Mouse (Mus musculus): Measurements from ENCODE around the gene Ankrd61. TPM values are rescaled to one million over a fixed set of nuclear protein-coding genes. Genes with fewer than 3 reads are reported as not detected.

Gene Ankrd61
- not detected for total RNA-seq (2021)
- long read RNA-seq, experiment 1, result 0 reads
- long read RNA-seq, experiment 2, result 0 reads

DNA sequence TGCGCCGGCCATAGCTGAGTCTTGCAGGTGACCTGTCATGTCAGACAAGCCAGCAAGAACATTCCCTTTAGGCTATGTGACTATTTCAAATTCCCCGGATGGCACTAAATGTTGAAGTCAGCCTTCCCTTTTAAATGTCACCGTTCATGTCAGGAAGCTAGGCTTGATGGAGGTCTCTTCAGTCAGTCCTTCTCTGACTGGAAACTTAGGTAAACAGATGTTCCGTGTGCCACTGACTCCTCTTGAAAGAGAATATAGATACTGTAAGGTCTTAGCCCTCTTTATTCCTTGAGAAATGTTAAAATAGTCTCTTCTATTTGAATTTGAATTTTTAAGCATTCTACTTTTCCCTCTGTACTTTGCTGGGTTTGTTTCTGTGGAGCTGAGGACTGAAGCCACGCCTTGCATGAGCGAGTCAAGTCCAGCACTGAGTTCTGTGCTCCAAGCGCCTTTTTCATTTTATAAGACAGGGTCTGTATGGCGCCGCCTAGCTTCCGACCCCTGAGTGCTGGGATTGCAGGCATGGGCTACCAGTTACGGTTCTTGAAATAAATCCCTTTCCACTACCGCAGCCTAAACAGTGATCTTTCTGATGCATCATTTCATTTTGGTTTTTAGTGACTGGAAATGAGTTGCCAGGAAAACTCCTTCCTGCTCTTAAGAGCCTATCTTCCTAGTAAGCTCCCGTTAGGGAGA, at the start of gene Ankrd61:
TSS of gene Ankrd61 (minus strand) at position 51 of the 696 bp plus-strand sequence.
- TF ChIP-seq CTCF (IDR thresholded peaks at IDR 0.05), result no peak
- DNase-seq, result no peak
- H3K4me3 ChIP-seq, result no peak within 1 kb of the TSS
- no peak within 1 kb of the TSS for H3K27ac ChIP-seq
- intact Hi-C loops (cut with DNase I), result no loop called here

DNA sequence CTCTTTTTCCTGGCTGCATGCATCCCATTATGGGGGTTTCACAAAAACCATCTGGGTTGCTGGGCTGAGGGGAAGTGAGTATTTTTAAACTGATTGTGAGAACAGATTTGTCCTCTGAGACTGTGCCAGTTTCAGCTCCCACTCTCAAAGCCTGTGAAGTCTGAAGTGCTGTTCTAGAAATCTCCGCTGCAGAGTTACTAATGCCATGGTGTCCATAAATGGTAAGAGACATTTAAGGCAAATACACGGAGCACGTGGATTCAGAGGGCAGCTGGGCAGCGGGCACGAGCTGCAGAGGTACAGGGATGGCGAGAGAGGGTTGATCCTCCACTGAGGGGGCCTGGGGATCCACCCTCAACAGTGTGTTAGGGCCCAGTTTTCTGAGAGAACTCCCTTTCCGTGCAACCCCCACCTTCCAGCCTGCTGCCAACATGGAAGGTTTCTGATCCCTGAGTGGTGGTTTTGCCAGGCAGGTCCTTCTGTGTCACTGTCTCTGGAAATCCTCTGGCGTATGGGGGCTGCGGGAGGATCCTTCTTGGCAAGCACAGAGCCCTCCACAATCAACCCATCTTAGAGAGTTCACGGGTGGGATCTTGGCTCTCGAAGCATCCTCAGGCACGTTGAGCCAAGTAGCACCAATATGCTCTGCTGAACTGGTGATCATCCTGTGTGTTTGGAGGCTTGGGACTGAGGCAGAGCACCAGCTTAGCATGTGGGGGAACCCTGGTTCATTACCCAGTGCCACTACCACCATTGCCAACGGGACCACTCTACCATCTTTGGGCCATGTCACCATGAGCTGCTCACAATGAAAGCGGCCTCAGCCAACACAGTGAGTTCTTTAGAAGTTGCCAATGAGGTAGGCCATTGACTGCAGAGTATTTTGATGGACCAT, 46.0 kb upstream of the Ankrd61 start:
- Histone ChIP-seq H3K27ac (no peak overlapping the region), H3K4me3 (no peak overlapping the region)
- no peak for TF ChIP-seq CTCF (IDR thresholded peaks at IDR 0.05)
- intact Hi-C loops (cut with DNase I), result no loop called here
- DNase-seq, result no peak

DNA sequence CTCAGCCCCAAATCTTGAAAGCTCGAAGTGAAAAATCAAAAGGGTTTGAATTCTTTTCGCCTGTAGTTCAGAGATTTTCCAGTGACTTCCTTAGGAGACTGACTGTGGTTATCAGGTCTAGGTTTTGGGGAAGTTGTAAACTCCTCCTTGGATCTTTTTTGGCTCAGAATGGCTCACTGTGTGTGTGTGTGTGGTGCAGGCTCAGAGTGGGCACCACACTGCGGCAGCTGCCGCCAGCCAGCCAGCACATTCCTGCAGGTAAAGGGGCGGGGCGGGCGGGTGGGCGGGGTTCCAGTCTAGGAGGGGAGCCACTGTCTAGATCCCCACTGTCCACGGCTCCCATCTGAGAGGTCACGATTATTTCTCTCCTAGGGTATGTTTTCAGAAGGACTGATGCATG, 44.1 kb upstream of the Ankrd61 start:
- no peak overlapping the region for H3K4me3 ChIP-seq
- no peak for DNase-seq
- H3K27ac ChIP-seq, result no peak overlapping the region
- TF ChIP-seq CTCF (IDR thresholded peaks at IDR 0.05), result no peak
- intact Hi-C loops (cut with DNase I), result no loop called here

DNA sequence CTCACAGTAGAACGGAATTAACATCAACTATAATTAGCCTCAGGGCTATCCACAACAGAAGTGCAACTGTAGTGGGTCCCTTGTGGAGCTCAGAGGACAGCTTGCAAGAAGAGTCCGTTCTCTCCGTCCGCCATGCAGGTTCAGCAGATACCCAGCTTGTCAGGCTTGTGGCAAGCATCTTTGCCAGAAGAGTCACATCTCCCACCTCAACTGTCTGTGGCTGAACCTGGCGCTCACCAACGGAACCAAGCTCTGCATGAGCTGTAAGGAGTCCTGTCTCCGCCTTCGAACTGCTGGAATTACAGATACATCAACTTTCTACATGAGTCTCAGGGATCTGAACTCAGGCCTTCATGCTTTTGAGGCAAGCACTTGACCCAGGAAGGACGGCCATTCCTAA, 38.7 kb upstream of the Ankrd61 start:
- Histone ChIP-seq H3K4me3 (no peak overlapping the region), H3K27ac (no peak overlapping the region)
- intact Hi-C loops (cut with DNase I), result no loop called here
- TF ChIP-seq CTCF (IDR thresholded peaks at IDR 0.05), result no peak
- DNase-seq, result no peak

DNA sequence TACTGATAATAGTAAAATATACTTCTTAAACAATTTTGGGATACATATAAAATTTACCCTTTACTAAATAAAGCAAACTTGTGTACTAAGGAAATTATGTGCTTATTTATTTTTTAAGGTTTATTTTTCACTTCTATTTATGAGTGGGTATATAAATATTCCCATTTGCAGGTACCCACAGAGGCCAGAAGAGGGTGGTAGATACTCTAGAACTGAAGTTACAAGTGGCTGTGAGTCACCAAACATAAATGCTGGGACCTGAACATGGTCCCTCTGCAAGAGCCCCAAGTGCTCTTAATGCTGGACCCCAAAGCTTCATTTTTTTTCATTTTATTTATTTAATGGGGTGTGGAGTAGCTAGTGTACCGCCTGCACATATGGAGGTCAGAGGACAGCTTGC, 36.4 kb upstream of the Ankrd61 start:
- DNase-seq, result no peak
- H3K27ac ChIP-seq, result no peak overlapping the region
- TF ChIP-seq CTCF (IDR thresholded peaks at IDR 0.05), result peak; percentile 19; the same call in 1 of the 2 replicates
- no peak overlapping the region for H3K4me3 ChIP-seq
- intact Hi-C loops (cut with DNase I), result no loop called here

DNA sequence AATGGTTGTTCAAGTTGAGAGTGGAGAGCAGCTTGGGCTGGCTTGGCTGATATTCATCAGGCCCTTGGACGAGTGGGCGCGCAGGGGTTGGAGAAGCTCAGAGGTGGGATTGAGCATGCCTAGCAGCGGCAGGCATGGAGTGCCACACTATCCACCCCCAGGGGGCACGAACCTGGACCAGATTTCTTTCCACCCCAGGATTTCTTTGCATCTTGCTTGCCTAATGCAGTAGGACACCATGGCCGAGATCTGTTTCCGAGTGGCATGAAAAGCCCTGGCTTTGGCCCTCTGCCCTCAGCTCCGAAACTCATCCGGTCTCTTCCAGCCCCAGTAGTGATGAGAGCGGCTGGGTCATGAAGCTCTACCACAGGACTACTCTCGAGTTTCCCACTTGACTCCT, 35.9 kb upstream of the Ankrd61 start:
- intact Hi-C loops (cut with DNase I), result no loop called here
- DNase-seq, result no peak
- no peak overlapping the region for H3K27ac ChIP-seq
- TF ChIP-seq CTCF (IDR thresholded peaks at IDR 0.05), result no peak
- H3K4me3 ChIP-seq, result no peak overlapping the region

DNA sequence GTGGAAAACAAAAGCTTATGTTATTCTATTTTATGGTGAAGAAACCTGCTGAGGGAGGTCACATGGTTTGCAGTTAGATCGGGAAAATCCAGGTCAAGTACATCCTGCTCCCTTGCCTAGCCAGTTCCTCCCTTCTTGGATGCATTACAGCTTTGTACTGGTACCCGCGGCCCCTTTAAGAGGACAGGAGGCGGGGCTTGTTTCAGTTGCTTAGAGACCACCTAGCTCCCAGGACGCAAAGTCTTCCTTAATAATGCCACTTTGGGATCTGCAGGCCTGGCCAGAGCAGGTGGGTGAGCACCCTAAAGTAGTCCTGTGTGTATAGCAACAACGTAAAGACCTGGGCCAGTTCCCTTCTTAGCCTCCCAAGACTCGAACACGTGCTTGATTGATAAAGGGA, 35.3 kb upstream of the Ankrd61 start, which contains the start of gene Rsph10b:
TSS of gene Rsph10b (plus strand) at position 205 of the 400 bp plus-strand sequence.
- intact Hi-C loops (cut with DNase I), result no loop called here
- no peak for DNase-seq
- Histone ChIP-seq H3K4me3 (no peak within 1 kb of the TSS), H3K27ac (no peak within 1 kb of the TSS)
- no peak for TF ChIP-seq CTCF (IDR thresholded peaks at IDR 0.05)

DNA sequence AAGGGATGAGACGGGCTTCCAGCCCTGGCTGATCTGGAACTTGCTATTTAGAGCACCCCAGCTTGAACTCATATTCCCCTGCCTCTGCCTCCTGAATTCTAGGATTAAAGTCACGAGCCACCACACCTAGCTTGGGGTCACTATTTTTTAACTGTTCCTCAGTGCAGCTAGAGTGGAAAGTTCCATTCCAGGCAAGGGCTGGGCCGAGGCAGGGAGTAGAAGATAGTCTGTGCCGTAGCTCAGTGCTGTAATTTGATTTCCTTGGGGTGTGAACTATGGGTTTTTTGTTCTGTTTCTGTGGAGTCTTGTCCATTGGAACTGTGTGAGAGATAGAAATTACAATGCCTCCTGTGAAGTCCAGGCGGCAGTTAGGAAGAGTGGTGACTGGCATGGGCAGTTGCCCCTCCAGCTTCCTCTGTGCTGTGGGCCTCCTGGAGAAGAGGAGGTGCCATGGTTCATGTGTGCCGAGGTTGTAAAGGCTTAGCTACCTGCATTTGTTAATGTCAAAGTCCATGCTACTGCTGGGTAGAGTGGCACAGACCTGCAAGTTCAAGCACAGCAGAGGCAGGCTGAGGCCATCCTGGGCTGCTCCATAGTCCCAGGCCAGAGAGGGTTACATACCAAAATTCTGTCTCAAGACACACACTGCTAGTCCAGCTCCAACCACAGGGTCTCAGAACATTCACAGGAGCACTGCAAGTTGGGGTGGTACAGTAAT, 34.5 kb upstream of the Ankrd61 start:
- no peak for TF ChIP-seq CTCF (IDR thresholded peaks at IDR 0.05)
- DNase-seq, result no peak
- Histone ChIP-seq H3K27ac (no peak overlapping the region), H3K4me3 (no peak overlapping the region)
- intact Hi-C loops (cut with DNase I), result no loop called here

DNA sequence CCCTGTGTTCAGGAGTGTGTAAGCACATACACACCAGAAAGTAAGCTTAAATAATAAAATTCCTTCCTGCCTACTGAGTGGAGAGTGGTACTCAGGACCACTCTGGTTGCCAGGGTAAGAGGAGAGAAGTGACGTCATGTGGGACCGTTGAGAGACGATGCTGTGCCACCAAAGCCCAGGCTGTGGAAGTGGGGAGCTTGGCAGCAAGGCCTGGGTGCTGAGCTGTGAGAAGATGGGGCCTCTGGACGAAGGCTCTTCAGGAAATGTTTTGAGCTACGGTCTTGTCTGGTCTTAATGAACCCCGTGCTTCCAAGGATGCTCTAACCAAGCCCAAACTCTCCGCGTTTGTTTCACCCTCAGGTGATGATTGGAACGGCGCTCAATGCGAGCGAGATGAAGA, 33.2 kb upstream of the Ankrd61 start:
- no peak overlapping the region for H3K27ac ChIP-seq
- intact Hi-C loops (cut with DNase I), result no loop called here
- no peak for TF ChIP-seq CTCF (IDR thresholded peaks at IDR 0.05)
- DNase-seq, result no peak
- H3K4me3 ChIP-seq, result no peak overlapping the region

DNA sequence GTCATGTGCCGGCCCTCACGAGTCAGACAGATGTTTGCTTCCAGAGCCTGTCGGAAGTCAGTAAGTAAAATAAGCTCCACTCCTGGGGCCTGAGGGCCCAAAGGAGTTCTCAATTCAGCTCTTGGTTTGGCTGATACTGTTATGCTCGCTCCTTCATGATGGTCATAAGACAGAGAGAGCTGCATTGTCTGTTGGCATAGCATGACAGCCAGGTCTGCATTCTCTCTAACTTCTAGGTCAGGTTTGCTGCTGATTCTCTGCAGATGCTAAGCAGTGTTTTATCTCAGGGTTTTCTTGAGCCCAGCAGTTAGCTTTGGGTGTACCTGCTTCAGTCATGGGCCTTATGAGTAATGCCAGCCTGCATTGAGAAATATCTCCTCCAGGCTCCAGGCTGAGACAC, 31.8 kb upstream of the Ankrd61 start:
- intact Hi-C loops (cut with DNase I), result no loop called here
- no peak for TF ChIP-seq CTCF (IDR thresholded peaks at IDR 0.05)
- H3K4me3 ChIP-seq, result no peak overlapping the region
- no peak overlapping the region for H3K27ac ChIP-seq
- no peak for DNase-seq

DNA sequence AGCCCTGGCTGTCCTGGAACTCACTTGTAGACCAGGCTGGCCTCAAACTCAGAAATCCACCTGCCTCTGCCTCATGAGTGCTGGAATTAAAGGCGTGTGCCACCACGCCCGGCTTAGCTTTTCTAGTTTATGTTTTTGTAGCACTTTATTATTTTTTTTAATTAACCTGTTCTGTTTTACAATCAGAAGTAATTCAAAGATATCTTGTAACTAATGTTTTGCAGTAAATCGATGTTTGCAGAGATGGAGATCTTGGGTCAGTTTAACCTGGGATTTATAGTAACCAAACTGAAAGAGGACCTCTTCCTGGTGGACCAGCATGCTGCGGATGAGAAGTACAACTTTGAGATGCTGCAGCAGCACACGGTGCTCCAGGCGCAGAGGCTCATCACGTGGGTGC, 30.4 kb upstream of the Ankrd61 start, which contains the start of gene Gm42421:
TSS of gene Gm42421 (plus strand) at position 301 of the 400 bp plus-strand sequence.
- no peak within 1 kb of the TSS for H3K27ac ChIP-seq
- no peak within 1 kb of the TSS for H3K4me3 ChIP-seq
- TF ChIP-seq CTCF (IDR thresholded peaks at IDR 0.05), result no peak
- intact Hi-C loops (cut with DNase I), result no loop called here
- no peak for DNase-seq

DNA sequence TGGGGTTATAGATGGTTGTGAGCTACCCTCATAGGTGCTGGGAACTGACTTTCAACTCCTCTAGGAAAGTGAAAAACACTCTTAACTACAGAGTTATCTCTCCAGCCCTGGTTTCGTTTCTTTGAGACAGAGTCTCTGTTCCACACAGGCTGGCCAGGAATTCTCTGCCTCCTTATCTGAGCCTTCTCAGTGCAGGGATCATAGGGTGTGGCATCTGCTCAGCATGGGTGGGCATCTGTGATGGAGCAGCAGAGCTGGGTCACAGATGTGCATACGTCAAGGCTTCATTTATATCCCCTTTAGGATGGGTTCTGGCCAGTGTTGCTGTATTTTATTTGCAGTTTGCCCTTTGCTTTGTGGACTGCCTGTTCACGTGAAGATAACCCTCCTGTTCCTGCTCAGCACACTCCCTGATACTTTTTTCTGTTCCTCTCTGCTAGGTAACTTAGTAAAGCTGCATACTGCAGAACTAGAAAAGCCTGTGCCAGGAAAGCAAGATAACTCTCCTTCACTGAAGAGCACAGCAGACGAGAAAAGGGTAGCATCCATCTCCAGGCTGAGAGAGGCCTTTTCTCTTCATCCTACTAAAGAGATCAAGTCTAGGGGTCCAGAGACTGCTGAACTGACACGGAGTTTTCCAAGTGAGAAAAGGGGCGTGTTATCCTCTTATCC, 27.4 kb upstream of the Ankrd61 start:
- no peak overlapping the region for H3K27ac ChIP-seq
- intact Hi-C loops (cut with DNase I), result no loop called here
- no peak overlapping the region for H3K4me3 ChIP-seq
- no peak for TF ChIP-seq CTCF (IDR thresholded peaks at IDR 0.05)
- DNase-seq, result no peak

All from gastrocnemius, adult 2 months (tissue).